Mouse (Mus musculus) megakaryocyte, embryonic 14.5 days (primary cell): ENCODE results near the gene Spaca4. TPM values are rescaled to one million over a fixed set of nuclear protein-coding genes. Genes with fewer than 3 reads are reported as not detected.
A peak's percentile ranks its signal among the peaks of the same experiment; 100 is the strongest.

ENCODE experiments used
- H3K27me3 ChIP-seq: replicated peaks from 2 replicates; pipeline ENCODE3; 2012; ENCODE audit warnings: inconsistent platforms
- H3K36me3 ChIP-seq: replicated peaks from 2 replicates; pipeline ENCODE3; 2012; ENCODE audit warnings: low read length, inconsistent platforms, mixed read lengths
- H3K4me1 ChIP-seq: 2 replicates; pipeline ENCODE4 v1.6.1; 2012; ENCODE audit warnings: inconsistent platforms
- H3K4me3 ChIP-seq: replicated peaks from 2 replicates; pipeline ENCODE3; 2012; ENCODE audit warnings: moderate library complexity, mild to moderate bottlenecking, inconsistent platforms
- H3K9me3 ChIP-seq: 2 replicates; pipeline ENCODE4 v1.6.1; 2012; ENCODE audit warnings: inconsistent platforms
- FLI1 ChIP-seq: IDR thresholded peaks from 2 replicates; pipeline ENCODE4 v1.6.1; 2012; ENCODE audit warnings: low read length, inconsistent platforms, mixed read lengths
- GATA1 ChIP-seq: IDR thresholded peaks from 3 replicates; pipeline ENCODE4 v1.6.1; 2012; ENCODE audit warnings: mixed read lengths, low read length, inconsistent platforms, borderline replicate concordance
- polyA plus RNA-seq: library from polyadenylated mRNA; stranded (reverse); fragments of >175 nt; gene quantifications from 2 replicates; pipeline ENCODE4 v1.2.3, GENCODE M21; 2012; ENCODE audit warnings: low replicate concordance; ENCODE audit not compliant: insufficient read depth

Spaca4 gene
- polyA plus RNA-seq, 1 experiment, result not detected

GRCm38 (mm10) chr7:45677627-45678295 lies 47.9 kb downstream of the Spaca4 start:
- H3K27me3 ChIP-seq, result peaks cover 50% of the 10 kb centered on the region
- H3K9me3 ChIP-seq, result no peaks in the 10 kb centered on the region
- no peak for TF ChIP-seq GATA1
- no peak for TF ChIP-seq FLI1

More at GRCm38 (mm10) chr7:45677627-45678295, 47.9 kb downstream of the Spaca4 start:
- peaks cover 61% of the 10 kb centered on the region for H3K4me1 ChIP-seq
- peak overlapping the region; percentile 66 for H3K4me3 ChIP-seq
- H3K36me3 ChIP-seq, result no peaks in the 10 kb centered on the region

Other genes starting within 250 kb of the Spaca4 start
- not detected in 2 replicates for gene Tulp2, start 243.9 kb downstream of the Spaca4 start, polyA plus RNA-seq
- not detected in 2 replicates for gene Gm45808, start 239.0 kb downstream of the Spaca4 start, polyA plus RNA-seq
- gene Dhdh, start 237.0 kb downstream of the Spaca4 start, polyA plus RNA-seq, result 0.23 and 0.70 TPM in 2 replicates
- gene Nucb1, start 215.4 kb downstream of the Spaca4 start, polyA plus RNA-seq, result 504 and 892 TPM in 2 replicates
- 361 and 818 TPM in 2 replicates for gene Ppp1r15a, start 199.5 kb downstream of the Spaca4 start, polyA plus RNA-seq
- 2.9 and 16.4 TPM in 2 replicates for gene Plekha4, start 199.5 kb downstream of the Spaca4 start, polyA plus RNA-seq
- 4.9 and 6.8 TPM in 2 replicates for gene Hsd17b14, start 170.9 kb downstream of the Spaca4 start, polyA plus RNA-seq
- gene Bcat2, start 155.7 kb downstream of the Spaca4 start, polyA plus RNA-seq, result 20.6 and 56.4 TPM in 2 replicates
- gene Fgf21, start 110.3 kb downstream of the Spaca4 start, polyA plus RNA-seq, result not detected in 2 replicates
- 1.1 TPM in 1 of 2 replicates, not detected in the other for gene Fut1, start 108.5 kb downstream of the Spaca4 start, polyA plus RNA-seq
- gene Izumo1, start 104.0 kb downstream of the Spaca4 start, polyA plus RNA-seq, result not detected in 2 replicates
- 0.36 TPM in 1 of 2 replicates, not detected in the other for gene Rasip1, start 98.3 kb downstream of the Spaca4 start, polyA plus RNA-seq
- gene Mamstr, start 85.8 kb downstream of the Spaca4 start, polyA plus RNA-seq, result not detected in 2 replicates
- not detected in 2 replicates for gene Fut2, start 59.4 kb downstream of the Spaca4 start, polyA plus RNA-seq
- gene Ntn5, start 41.8 kb downstream of the Spaca4 start, polyA plus RNA-seq, result not detected in 2 replicates
- gene Sec1, start 31.4 kb downstream of the Spaca4 start, polyA plus RNA-seq, result not detected in 2 replicates
- 1.1 and 3.5 TPM in 2 replicates for gene Car11, start 26.0 kb downstream of the Spaca4 start, polyA plus RNA-seq
- 23.4 and 41.9 TPM in 2 replicates for gene Dbp, start 20.7 kb downstream of the Spaca4 start, polyA plus RNA-seq
- gene Rpl18, start 10.4 kb downstream of the Spaca4 start, polyA plus RNA-seq, result 10,199 and 14,647 TPM in 2 replicates
- gene Sphk2, start 7.8 kb downstream of the Spaca4 start, polyA plus RNA-seq, result 242 and 413 TPM in 2 replicates
- gene Fam83e, start 4.6 kb downstream of the Spaca4 start, polyA plus RNA-seq, result not detected in 2 replicates
- gene Lmtk3, start 57.9 kb upstream of the Spaca4 start, polyA plus RNA-seq, result 0.67 and 0.79 TPM in 2 replicates
- gene Sult2b1, start 58.9 kb upstream of the Spaca4 start, polyA plus RNA-seq, result 1.00 TPM in 1 of 2 replicates, not detected in the other
- gene Cyth2, start 88.8 kb upstream of the Spaca4 start, polyA plus RNA-seq, result 157 and 160 TPM in 2 replicates
- 0.08 and 0.82 TPM in 2 replicates for gene Kcnj14, start 99.0 kb upstream of the Spaca4 start, polyA plus RNA-seq
- 6.0 and 20.5 TPM in 2 replicates for gene Grwd1, start 105.1 kb upstream of the Spaca4 start, polyA plus RNA-seq
- 331 and 1,292 TPM in 2 replicates for gene Kdelr1, start 147.0 kb upstream of the Spaca4 start, polyA plus RNA-seq
- gene Grin2d, start 152.6 kb upstream of the Spaca4 start, polyA plus RNA-seq, result 0.31 and 2.6 TPM in 2 replicates
- 2.7 and 6.4 TPM in 2 replicates for gene Syngr4, start 170.9 kb upstream of the Spaca4 start, polyA plus RNA-seq
- gene Tmem143, start 171.1 kb upstream of the Spaca4 start, polyA plus RNA-seq, result 19.2 and 32.5 TPM in 2 replicates
- gene Emp3, start 195.6 kb upstream of the Spaca4 start, polyA plus RNA-seq, result 176 and 453 TPM in 2 replicates
- gene Ccdc114, start 198.3 kb upstream of the Spaca4 start, polyA plus RNA-seq, result 0.82 TPM in 1 of 2 replicates, not detected in the other